Mouse (Mus musculus): ENCODE results near the gene Terb1. TPM values are rescaled to one million over a fixed set of nuclear protein-coding genes. Genes with fewer than 3 reads are reported as not detected.

Gene Terb1
- polyA plus RNA-seq, 1 experiment from 2014 or later, result 0.38 TPM

- DNase-seq (no peak), ATAC-seq (ENCODE audit: low FRiP score, low TSS enrichment) (no peak)
- H3K4me2 ChIP-seq (ENCODE audit: low read length), result peak overlapping the region; percentile 100
- H3K4me3 ChIP-seq (replicated peaks; ENCODE audit: low read depth, low read length), result peak overlapping the region; percentile 54; the same call in 1 of the 2 replicates
- H3K27ac ChIP-seq (replicated peaks; ENCODE audit: low read depth, low read length), result no peak overlapping the region
- H3K4me1 ChIP-seq (ENCODE audit: control insufficient read depth, insufficient read depth, low read length), result peaks cover 11% of the 10 kb centered on the region; the same call in 1 of the 2 replicates
- no peaks in the 10 kb centered on the region for H3K27me3 ChIP-seq (ENCODE audit: control insufficient read depth, insufficient read depth, low read length)
- no peaks in the 10 kb centered on the region for H3K9me3 ChIP-seq (ENCODE audit: control insufficient read depth, low read length)
- H3K9ac ChIP-seq (replicated peaks; ENCODE audit: low read length), result no peak overlapping the region
- WGBS, result 87% methylated on average over 3 of the region's 3 CpGs
- peaks cover 28% of the 10 kb centered on the region for H3K36me3 ChIP-seq (ENCODE audit: control insufficient read depth, insufficient read depth, low read length)
Observed at GRCm38 (mm10) chr8:104510134-104510533, 424 bp upstream of the Terb1 start.

GRCm38 (mm10) chr8:104479091-104479490, 30.6 kb downstream of the Terb1 start:
- Histone ChIP-seq H3K4me1 (ENCODE audit: control insufficient read depth, insufficient read depth, low read length) (no peaks in the 10 kb centered on the region), H3K4me2 (ENCODE audit: low read length) (no peak overlapping the region), H3K9ac (replicated peaks; ENCODE audit: low read length) (no peak overlapping the region), H3K27me3 (ENCODE audit: control insufficient read depth, insufficient read depth, low read length) (no peaks in the 10 kb centered on the region), H3K9me3 (ENCODE audit: control insufficient read depth, low read length) (no peaks in the 10 kb centered on the region), H3K4me3 (replicated peaks; ENCODE audit: low read depth, low read length) (no peak overlapping the region), H3K36me3 (ENCODE audit: control insufficient read depth, insufficient read depth, low read length) (no peaks in the 10 kb centered on the region), H3K27ac (replicated peaks; ENCODE audit: low read depth, low read length) (no peak overlapping the region)
- 60% methylated on average over 1 of the region's 1 CpGs for WGBS
- DNase-seq (no peak), ATAC-seq (ENCODE audit: low FRiP score, low TSS enrichment) (no peak)

- ATAC-seq (ENCODE audit: low FRiP score, low TSS enrichment), result no peak
Observed at GRCm38 (mm10) chr8:104472465-104472864, 37.2 kb downstream of the Terb1 start.

GRCm38 (mm10) chr8:104467463-104467862, 42.2 kb downstream of the Terb1 start:
- DNase-seq (no peak), ATAC-seq (ENCODE audit: low FRiP score, low TSS enrichment) (no peak)
- Histone ChIP-seq H3K4me1 (ENCODE audit: control insufficient read depth, insufficient read depth, low read length) (no peaks in the 10 kb centered on the region), H3K9ac (replicated peaks; ENCODE audit: low read length) (no peak overlapping the region), H3K4me2 (ENCODE audit: low read length) (no peak overlapping the region), H3K9me3 (ENCODE audit: control insufficient read depth, low read length) (no peaks in the 10 kb centered on the region), H3K36me3 (ENCODE audit: control insufficient read depth, insufficient read depth, low read length) (no peaks in the 10 kb centered on the region), H3K27me3 (ENCODE audit: control insufficient read depth, insufficient read depth, low read length) (no peaks in the 10 kb centered on the region), H3K27ac (replicated peaks; ENCODE audit: low read depth, low read length) (no peak overlapping the region), H3K4me3 (replicated peaks; ENCODE audit: low read depth, low read length) (no peak overlapping the region)
- 79% methylated on average over 2 of the region's 2 CpGs for WGBS

More at GRCm38 (mm10) chr8:104472465-104472864, 37.2 kb downstream of the Terb1 start:
- 75% methylated on average over 3 of the region's 3 CpGs for WGBS
- Histone ChIP-seq H3K27me3 (ENCODE audit: control insufficient read depth, insufficient read depth, low read length) (no peaks in the 10 kb centered on the region), H3K4me1 (ENCODE audit: control insufficient read depth, insufficient read depth, low read length) (no peaks in the 10 kb centered on the region), H3K9me3 (ENCODE audit: control insufficient read depth, low read length) (no peaks in the 10 kb centered on the region), H3K4me3 (replicated peaks; ENCODE audit: low read depth, low read length) (no peak overlapping the region), H3K4me2 (ENCODE audit: low read length) (no peak overlapping the region), H3K27ac (replicated peaks; ENCODE audit: low read depth, low read length) (no peak overlapping the region), H3K36me3 (ENCODE audit: control insufficient read depth, insufficient read depth, low read length) (no peaks in the 10 kb centered on the region), H3K9ac (replicated peaks; ENCODE audit: low read length) (no peak overlapping the region)
- DNase-seq, result no peak

GRCm38 (mm10) chr8:104452177-104452576, 57.5 kb downstream of the Terb1 start:
- no peak overlapping the region for H3K4me3 ChIP-seq (replicated peaks; ENCODE audit: low read depth, low read length)
- H3K9me3 ChIP-seq (ENCODE audit: control insufficient read depth, low read length), result no peaks in the 10 kb centered on the region
- H3K4me1 ChIP-seq (ENCODE audit: control insufficient read depth, insufficient read depth, low read length), result no peaks in the 10 kb centered on the region
- no peak overlapping the region for H3K9ac ChIP-seq (replicated peaks; ENCODE audit: low read length)
- H3K36me3 ChIP-seq (ENCODE audit: control insufficient read depth, insufficient read depth, low read length), result no peaks in the 10 kb centered on the region
- ATAC-seq (ENCODE audit: low FRiP score, low TSS enrichment) (no peak), DNase-seq (no peak)
- H3K27me3 ChIP-seq (ENCODE audit: control insufficient read depth, insufficient read depth, low read length), result no peaks in the 10 kb centered on the region
- WGBS, result 96% methylated on average over 3 of the region's 3 CpGs
- H3K4me2 ChIP-seq (ENCODE audit: low read length), result no peak overlapping the region
- H3K27ac ChIP-seq (replicated peaks; ENCODE audit: low read depth, low read length), result no peak overlapping the region

GRCm38 (mm10) chr8:104448796-104449195, 60.9 kb downstream of the Terb1 start:
- Histone ChIP-seq H3K4me1 (ENCODE audit: control insufficient read depth, insufficient read depth, low read length) (no peaks in the 10 kb centered on the region), H3K27ac (replicated peaks; ENCODE audit: low read depth, low read length) (no peak overlapping the region), H3K9me3 (ENCODE audit: control insufficient read depth, low read length) (no peaks in the 10 kb centered on the region), H3K36me3 (ENCODE audit: control insufficient read depth, insufficient read depth, low read length) (no peaks in the 10 kb centered on the region), H3K4me2 (ENCODE audit: low read length) (no peak overlapping the region), H3K4me3 (replicated peaks; ENCODE audit: low read depth, low read length) (no peak overlapping the region), H3K27me3 (ENCODE audit: control insufficient read depth, insufficient read depth, low read length) (no peaks in the 10 kb centered on the region), H3K9ac (replicated peaks; ENCODE audit: low read length) (no peak overlapping the region)
- WGBS, result 77% methylated on average over 3 of the region's 3 CpGs
- DNase-seq (no peak), ATAC-seq (ENCODE audit: low FRiP score, low TSS enrichment) (no peak)

GRCm38 (mm10) chr8:104446016-104446415, 63.7 kb downstream of the Terb1 start:
- Histone ChIP-seq H3K9ac (replicated peaks; ENCODE audit: low read length) (no peak overlapping the region), H3K27ac (replicated peaks; ENCODE audit: low read depth, low read length) (no peak overlapping the region), H3K4me3 (replicated peaks; ENCODE audit: low read depth, low read length) (no peak overlapping the region), H3K36me3 (ENCODE audit: control insufficient read depth, insufficient read depth, low read length) (peaks cover under 1% of the 10 kb centered on the region; the same call in 1 of the 2 replicates), H3K4me1 (ENCODE audit: control insufficient read depth, insufficient read depth, low read length) (peaks cover 7% of the 10 kb centered on the region), H3K4me2 (ENCODE audit: low read length) (no peak overlapping the region), H3K27me3 (ENCODE audit: control insufficient read depth, insufficient read depth, low read length) (no peaks in the 10 kb centered on the region), H3K9me3 (ENCODE audit: control insufficient read depth, low read length) (no peaks in the 10 kb centered on the region)
- no peak for DNase-seq
- WGBS, result 84% methylated on average over 3 of the region's 3 CpGs
- ATAC-seq (ENCODE audit: low FRiP score, low TSS enrichment), result no peak

- no peaks in the 10 kb centered on the region for H3K27me3 ChIP-seq (ENCODE audit: control insufficient read depth, insufficient read depth, low read length)
- H3K27ac ChIP-seq (replicated peaks; ENCODE audit: low read depth, low read length), result no peak overlapping the region
- no peak overlapping the region for H3K4me3 ChIP-seq (replicated peaks; ENCODE audit: low read depth, low read length)
- ATAC-seq (ENCODE audit: low FRiP score, low TSS enrichment), result no peak
- H3K9ac ChIP-seq (replicated peaks; ENCODE audit: low read length), result no peak overlapping the region
- peaks cover 14% of the 10 kb centered on the region for H3K4me1 ChIP-seq (ENCODE audit: control insufficient read depth, insufficient read depth, low read length)
- no peak overlapping the region for H3K4me2 ChIP-seq (ENCODE audit: low read length)
- H3K36me3 ChIP-seq (ENCODE audit: control insufficient read depth, insufficient read depth, low read length), result peaks cover 8% of the 10 kb centered on the region
- DNase-seq, result no peak
- H3K9me3 ChIP-seq (ENCODE audit: control insufficient read depth, low read length), result no peaks in the 10 kb centered on the region
- WGBS, result 62% methylated on average over 6 of the region's 6 CpGs
Observed at GRCm38 (mm10) chr8:104445248-104445647, 64.5 kb downstream of the Terb1 start.

GRCm38 (mm10) chr8:104443125-104443679, 66.5 kb downstream of the Terb1 start:
- no peak for DNase-seq
- ATAC-seq (ENCODE audit: low FRiP score, low TSS enrichment), result peak; percentile 44
- Histone ChIP-seq H3K36me3 (ENCODE audit: control insufficient read depth, insufficient read depth, low read length) (peaks cover 28% of the 10 kb centered on the region), H3K27ac (replicated peaks; ENCODE audit: low read depth, low read length) (peak overlapping the region; percentile 94), H3K4me3 (replicated peaks; ENCODE audit: low read depth, low read length) (peak overlapping the region; percentile 95), H3K9me3 (ENCODE audit: control insufficient read depth, low read length) (no peaks in the 10 kb centered on the region), H3K27me3 (ENCODE audit: control insufficient read depth, insufficient read depth, low read length) (no peaks in the 10 kb centered on the region), H3K4me1 (ENCODE audit: control insufficient read depth, insufficient read depth, low read length) (peaks cover 14% of the 10 kb centered on the region), H3K4me2 (ENCODE audit: low read length) (peak overlapping the region; percentile 74), H3K9ac (replicated peaks; ENCODE audit: low read length) (peak overlapping the region; percentile 97)
- 58% methylated on average over 7 of the region's 7 CpGs for WGBS
